Mouse (Mus musculus) embryonic facial prominence, embryonic 10.5 days (tissue): ENCODE measurements around the gene Plcb4. TPM values are rescaled to one million over a fixed set of nuclear protein-coding genes. Genes with fewer than 3 reads are reported as not detected.
"Not testable (repeated sequence)": the region's sequence is repeated elsewhere in the genome, so short reads cannot be mapped to it uniquely, and the experiment has no call there.

Experiments
- DNase-seq: peaks from one replicate; pipeline ENCODE4 v3.0.0-alpha.2; 2017; ENCODE audit warnings: low spot score
- H3K27ac ChIP-seq: fragments of 300-500 bp; sonication (generic); replicated peaks from 2 replicates; pipeline ENCODE4 v1.5.1; 2016; ENCODE audit warnings: mild to moderate bottlenecking
- H3K27me3 ChIP-seq: fragments of 300-500 bp; sonication (generic); replicated peaks from 2 replicates; pipeline ENCODE4 v1.6.1; 2016; ENCODE audit warnings: low read depth, mild to moderate bottlenecking; ENCODE audit not compliant: poor library complexity, severe bottlenecking
- H3K36me3 ChIP-seq: fragments of 300-500 bp; sonication (generic); replicated peaks from 2 replicates; pipeline ENCODE4 v1.6.1; 2016; ENCODE audit warnings: mild to moderate bottlenecking, moderate library complexity
- H3K4me1 ChIP-seq: fragments of 300-500 bp; sonication (generic); 2 replicates; pipeline ENCODE4 v1.6.1; 2016
- H3K4me3 ChIP-seq: fragments of 300-500 bp; sonication (generic); 2 replicates; pipeline ENCODE4 v1.5.1; 2016; ENCODE audit warnings: mild to moderate bottlenecking, moderate library complexity
- H3K9me3 ChIP-seq: fragments of 300-500 bp; sonication (generic); 2 replicates; pipeline ENCODE4 v1.6.1; 2016; ENCODE audit warnings: mild to moderate bottlenecking
- WGBS: fragments of 180-500 bp; shearing (Covaris S2); methylation state at CpG from one replicate; pipeline ENCODE4 v1.1.7; 2016; 5-methylcytosine and 5-hydroxymethylcytosine counted together
- polyA plus RNA-seq: library from polyadenylated mRNA; unstranded; fragments of >200 nt; fragmentation: Nextera tagmentation; extraction: Ambion mirVana; gene quantifications from 2 replicates; pipeline ENCODE4 v1.2.1, GENCODE M21; 2016

The Plcb4 gene
- polyA plus RNA-seq, 1 experiment from 2014 or later = 16.1 TPM

GRCm38 (mm10) chr2:135980428-135980827, 321.6 kb downstream of the Plcb4 start:
- no peaks in the 10 kb centered on the region for H3K9me3 ChIP-seq
- no peak overlapping the region for H3K27ac ChIP-seq
- WGBS = 87% methylated on average over 1 of the region's 1 CpGs
- no peak for DNase-seq
- no peak overlapping the region for H3K4me3 ChIP-seq
- H3K36me3 ChIP-seq = peaks cover 10% of the 10 kb centered on the region; the same call in 1 of the 2 replicates
- H3K4me1 ChIP-seq = peaks cover 10% of the 10 kb centered on the region
- no peaks in the 10 kb centered on the region for H3K27me3 ChIP-seq

GRCm38 (mm10) chr2:135983972-135984371, 325.2 kb downstream of the Plcb4 start:
- no peaks in the 10 kb centered on the region for H3K9me3 ChIP-seq
- WGBS = 79% methylated on average over 4 of the region's 4 CpGs
- no peak overlapping the region for H3K27ac ChIP-seq
- H3K36me3 ChIP-seq = peaks cover 11% of the 10 kb centered on the region; the same call in 1 of the 2 replicates
- no peak overlapping the region for H3K4me3 ChIP-seq
- no peak for DNase-seq
- H3K27me3 ChIP-seq = no peaks in the 10 kb centered on the region
- H3K4me1 ChIP-seq = peaks cover 4% of the 10 kb centered on the region

- H3K4me3 ChIP-seq = no peak overlapping the region
- 86% methylated on average over 15 of the region's 15 CpGs for WGBS
Measured at GRCm38 (mm10) chr2:135985536-135986265, 326.9 kb downstream of the Plcb4 start.

GRCm38 (mm10) chr2:135988475-135988874, 329.7 kb downstream of the Plcb4 start:
- not testable (repeated sequence) for DNase-seq, H3K4me1 ChIP-seq, H3K27ac ChIP-seq

More at GRCm38 (mm10) chr2:135985536-135986265, 326.9 kb downstream of the Plcb4 start:
- Histone ChIP-seq H3K4me1 (no peaks in the 10 kb centered on the region), H3K36me3 (peaks cover 11% of the 10 kb centered on the region; the same call in 1 of the 2 replicates), H3K27ac (no peak overlapping the region), H3K27me3 (no peaks in the 10 kb centered on the region), H3K9me3 (no peaks in the 10 kb centered on the region)
- DNase-seq = no peak

GRCm38 (mm10) chr2:135990686-135991085, 331.9 kb downstream of the Plcb4 start:
- 71% methylated on average over 10 of the region's 10 CpGs for WGBS
- H3K4me1 ChIP-seq, H3K27me3 ChIP-seq, H3K36me3 ChIP-seq, H3K9me3 ChIP-seq, H3K4me3 ChIP-seq, DNase-seq, H3K27ac ChIP-seq: not testable (repeated sequence)

More at GRCm38 (mm10) chr2:135988475-135988874, 329.7 kb downstream of the Plcb4 start:
- not testable (repeated sequence) for H3K9me3 ChIP-seq, H3K27me3 ChIP-seq, H3K4me3 ChIP-seq
- peaks cover 11% of the 10 kb centered on the region; the same call in 1 of the 2 replicates for H3K36me3 ChIP-seq

GRCm38 (mm10) chr2:135993314-135993713, 334.5 kb downstream of the Plcb4 start:
- Histone ChIP-seq H3K4me3 (no peak overlapping the region), H3K27me3 (no peaks in the 10 kb centered on the region), H3K36me3 (no peaks in the 10 kb centered on the region), H3K9me3 (no peaks in the 10 kb centered on the region), H3K27ac (no peak overlapping the region), H3K4me1 (no peaks in the 10 kb centered on the region)
- 78% methylated on average over 11 of the region's 11 CpGs for WGBS
- DNase-seq = peak; percentile 36

- WGBS = 90% methylated on average over 4 of the region's 4 CpGs
- H3K9me3 ChIP-seq = no peaks in the 10 kb centered on the region
- H3K27me3 ChIP-seq = no peaks in the 10 kb centered on the region
- no peak overlapping the region for H3K4me3 ChIP-seq
- no peak for DNase-seq
- H3K27ac ChIP-seq = no peak overlapping the region
- no peaks in the 10 kb centered on the region for H3K36me3 ChIP-seq
- peaks cover 5% of the 10 kb centered on the region; the same call in 1 of the 2 replicates for H3K4me1 ChIP-seq
Measured at GRCm38 (mm10) chr2:135995196-135995595, 336.4 kb downstream of the Plcb4 start.

- DNase-seq = no peak
- H3K4me1 ChIP-seq = peaks cover 5% of the 10 kb centered on the region; the same call in 1 of the 2 replicates
- no peak overlapping the region for H3K4me3 ChIP-seq
- H3K9me3 ChIP-seq = no peaks in the 10 kb centered on the region
- 82% methylated on average over 6 of the region's 6 CpGs for WGBS
- no peaks in the 10 kb centered on the region for H3K27me3 ChIP-seq
- H3K27ac ChIP-seq = no peak overlapping the region
- H3K36me3 ChIP-seq = no peaks in the 10 kb centered on the region
Measured at GRCm38 (mm10) chr2:135996936-135997335, 338.1 kb downstream of the Plcb4 start.

- WGBS = 91% methylated on average over 18 of the region's 18 CpGs
- DNase-seq = no peak
- Histone ChIP-seq H3K4me3 (no peak overlapping the region), H3K4me1 (peaks cover 5% of the 10 kb centered on the region; the same call in 1 of the 2 replicates), H3K27me3 (no peaks in the 10 kb centered on the region), H3K27ac (no peak overlapping the region), H3K9me3 (no peaks in the 10 kb centered on the region), H3K36me3 (no peaks in the 10 kb centered on the region)
Measured at GRCm38 (mm10) chr2:135997361-135998150, 338.7 kb downstream of the Plcb4 start.

GRCm38 (mm10) chr2:135998886-135999285, 340.1 kb downstream of the Plcb4 start:
- no peaks in the 10 kb centered on the region for H3K27me3 ChIP-seq
- no peaks in the 10 kb centered on the region for H3K36me3 ChIP-seq
- peaks cover 5% of the 10 kb centered on the region; the same call in 1 of the 2 replicates for H3K4me1 ChIP-seq
- H3K9me3 ChIP-seq = no peaks in the 10 kb centered on the region
- DNase-seq = no peak
- H3K4me3 ChIP-seq = no peak overlapping the region
- 93% methylated on average over 7 of the region's 7 CpGs for WGBS
- no peak overlapping the region for H3K27ac ChIP-seq

- no peak overlapping the region for H3K27ac ChIP-seq
- WGBS = 51% methylated on average over 1 of the region's 1 CpGs
Measured at GRCm38 (mm10) chr2:135999361-135999760, 340.6 kb downstream of the Plcb4 start.

GRCm38 (mm10) chr2:136000933-136001332, 342.1 kb downstream of the Plcb4 start:
- no peaks in the 10 kb centered on the region for H3K36me3 ChIP-seq
- no peak overlapping the region for H3K4me3 ChIP-seq
- H3K27ac ChIP-seq = no peak overlapping the region
- H3K9me3 ChIP-seq = no peaks in the 10 kb centered on the region
- peaks cover 5% of the 10 kb centered on the region; the same call in 1 of the 2 replicates for H3K4me1 ChIP-seq
- H3K27me3 ChIP-seq = no peaks in the 10 kb centered on the region
- WGBS = 72% methylated on average over 5 of the region's 5 CpGs
- no peak for DNase-seq

More at GRCm38 (mm10) chr2:135999361-135999760, 340.6 kb downstream of the Plcb4 start:
- Histone ChIP-seq H3K4me3 (no peak overlapping the region), H3K36me3 (no peaks in the 10 kb centered on the region), H3K4me1 (peaks cover 5% of the 10 kb centered on the region; the same call in 1 of the 2 replicates), H3K9me3 (no peaks in the 10 kb centered on the region), H3K27me3 (no peaks in the 10 kb centered on the region)
- no peak for DNase-seq
